Mouse (Mus musculus) neural tube, embryonic 15.5 days (tissue): ENCODE measurements around the gene Tom1l2. TPM values are rescaled to one million over a fixed set of nuclear protein-coding genes. Genes with fewer than 3 reads are reported as not detected.
A peak's percentile ranks its signal among the peaks of the same experiment; 100 is the strongest.

Experiments used
- ATAC-seq: fragments of 200-750 bp; cut with Nextera tagmentation; 2 replicates; pipeline ENCODE4 v1.8.0; 2017; ENCODE audit warnings: mild to moderate bottlenecking, moderate TSS enrichment, moderate library complexity; ENCODE audit not compliant: low FRiP score
- H3K27ac ChIP-seq: fragments of 300-500 bp; sonication (generic); replicated peaks from 2 replicates; pipeline ENCODE4 v1.5.1; 2015; ENCODE audit warnings: mild to moderate bottlenecking, inconsistent platforms
- H3K27me3 ChIP-seq: fragments of 300-500 bp; sonication (generic); replicated peaks from 2 replicates; pipeline ENCODE4 v1.6.1; 2015; ENCODE audit warnings: inconsistent platforms
- H3K36me3 ChIP-seq: fragments of 300-500 bp; sonication (generic); 2 replicates; pipeline ENCODE4 v1.6.1; 2015; ENCODE audit warnings: inconsistent platforms
- H3K4me1 ChIP-seq: fragments of 300-500 bp; sonication (generic); 2 replicates; pipeline ENCODE4 v1.6.1; 2015; ENCODE audit warnings: inconsistent platforms
- H3K4me2 ChIP-seq: fragments of 300-500 bp; sonication (generic); 2 replicates; pipeline ENCODE4 v1.6.1; 2015; ENCODE audit warnings: inconsistent platforms, mild to moderate bottlenecking, moderate library complexity
- H3K4me3 ChIP-seq: fragments of 300-500 bp; sonication (generic); replicated peaks from 2 replicates; pipeline ENCODE4 v1.5.1; 2015; ENCODE audit warnings: mild to moderate bottlenecking, inconsistent platforms
- H3K9ac ChIP-seq: fragments of 300-500 bp; sonication (generic); replicated peaks from 2 replicates; pipeline ENCODE4 v1.6.1; 2015; ENCODE audit warnings: mild to moderate bottlenecking, inconsistent platforms
- H3K9me3 ChIP-seq: fragments of 300-500 bp; sonication (generic); replicated peaks from 2 replicates; pipeline ENCODE4 v1.6.1; 2016; ENCODE audit warnings: inconsistent platforms
- WGBS: fragments of 180-500 bp; shearing (Covaris S2); methylation state at CpG from one replicate; pipeline ENCODE4 v1.1.7; 2015; ENCODE audit warnings: mixed read lengths; 5-methylcytosine and 5-hydroxymethylcytosine counted together
- polyA plus RNA-seq: library from polyadenylated mRNA; unstranded; fragments of >200 nt; fragmentation: Nextera tagmentation; extraction: Ambion mirVana; gene quantifications from 2 replicates; pipeline ENCODE4 v1.2.1, GENCODE M21; 2015

Tom1l2 gene
- polyA plus RNA-seq, 1 experiment from 2014 or later = 68.9 TPM

DNA sequence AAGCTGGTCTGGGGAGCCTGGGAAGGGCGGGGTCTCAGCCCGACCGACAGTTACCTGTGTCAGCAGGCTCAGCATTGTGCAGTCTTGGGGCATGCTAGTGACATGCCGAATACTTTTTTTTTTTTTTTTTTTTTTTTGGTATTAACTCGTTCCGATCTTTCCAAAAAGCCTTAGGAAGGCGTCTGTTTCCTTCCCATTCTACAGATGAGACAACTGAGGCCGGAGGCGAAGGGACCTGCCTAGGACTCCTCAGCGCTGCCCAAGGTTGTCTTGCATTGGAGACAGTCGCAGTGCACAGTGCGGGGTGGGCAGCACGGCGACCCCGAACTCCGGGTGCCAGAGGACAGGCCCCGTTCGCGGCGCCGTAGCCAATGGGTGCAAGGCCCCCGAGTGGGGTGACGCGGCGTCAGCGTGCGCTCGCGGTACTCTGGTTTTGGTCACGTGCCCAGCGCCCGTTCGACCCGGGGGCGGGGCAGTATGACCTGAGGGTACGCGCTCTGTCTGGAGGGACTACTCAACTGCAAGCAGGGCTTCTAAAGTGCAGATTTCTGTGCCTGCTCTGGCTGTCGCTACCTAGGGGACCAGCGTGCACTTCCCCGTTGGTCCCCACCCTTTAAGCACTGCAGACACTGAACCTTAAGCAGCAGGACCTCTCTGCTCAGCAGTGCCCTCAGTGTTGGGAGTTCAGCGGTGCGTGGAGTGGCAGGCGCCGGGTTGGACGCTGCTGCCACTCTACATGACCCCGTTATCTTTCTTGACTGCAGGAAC, 130.1 kb downstream of the Tom1l2 start, which contains the start of gene Srebf1:
Srebf1 (minus strand) TSS at position 113 of the 768 bp plus-strand sequence.
- H3K9me3 ChIP-seq = no peaks in the 10 kb centered on the region
- H3K36me3 ChIP-seq = no peaks in the 10 kb centered on the region
- WGBS = 5% methylated on average over 46 of the region's 46 CpGs
- H3K27me3 ChIP-seq = no peaks in the 10 kb centered on the region
- ATAC-seq = peak; percentile 66
- H3K4me3 ChIP-seq = peak within 1 kb of the TSS; percentile 35
- H3K4me1 ChIP-seq = peaks cover 36% of the 10 kb centered on the region
- peak within 1 kb of the TSS; percentile 72 for H3K4me2 ChIP-seq
- H3K27ac ChIP-seq = peak within 1 kb of the TSS; percentile 81
- H3K9ac ChIP-seq = peak within 1 kb of the TSS; percentile 26

DNA sequence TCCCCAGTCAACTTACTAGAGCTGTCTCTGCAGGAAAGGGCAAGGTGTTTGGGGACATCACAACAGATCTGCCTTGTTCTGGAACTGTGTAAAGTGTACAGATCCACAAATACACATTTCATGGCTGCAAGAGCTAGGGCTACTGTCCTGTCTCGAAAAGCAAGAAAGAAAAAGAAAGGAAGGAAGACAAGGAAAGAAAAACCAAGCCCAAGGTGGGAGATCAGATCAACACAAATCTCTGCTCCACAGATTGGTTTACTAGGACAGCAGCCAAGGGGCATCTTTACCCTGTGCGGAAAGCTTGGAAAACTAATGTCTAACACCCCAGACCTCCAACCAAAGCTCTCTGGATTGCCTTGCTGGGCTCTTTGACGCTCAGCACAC, 130.6 kb downstream of the Tom1l2 start:
- WGBS = 49% methylated on average over 3 of the region's 3 CpGs
- Histone ChIP-seq H3K27ac (peak overlapping the region; percentile 81), H3K4me3 (peak overlapping the region; percentile 35; the same call in 1 of the 2 replicates), H3K9me3 (no peaks in the 10 kb centered on the region), H3K4me1 (peaks cover 40% of the 10 kb centered on the region), H3K9ac (no peak overlapping the region), H3K27me3 (no peaks in the 10 kb centered on the region), H3K4me2 (peak overlapping the region; percentile 72), H3K36me3 (no peaks in the 10 kb centered on the region)
- ATAC-seq = no peak

DNA sequence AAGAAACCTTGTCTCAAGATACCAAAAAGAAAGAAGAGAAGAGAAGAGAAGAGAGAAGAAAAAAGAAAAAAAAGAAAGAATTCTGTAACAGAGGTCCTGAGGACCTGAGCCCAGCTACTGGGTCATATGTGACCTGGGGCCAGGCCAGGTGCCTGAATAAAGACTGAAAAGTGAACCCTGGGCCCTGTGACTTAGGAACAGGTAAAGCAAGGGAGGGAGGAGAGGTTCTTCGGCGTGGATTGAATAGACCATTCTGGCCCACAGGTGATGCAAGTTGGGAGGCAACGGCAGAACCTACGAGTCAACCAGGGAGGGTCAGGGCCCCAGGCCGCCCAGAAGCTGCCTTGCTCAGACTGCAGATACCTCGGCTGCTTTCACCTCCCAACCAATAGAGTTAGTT, 131.3 kb downstream of the Tom1l2 start:
- no peak for ATAC-seq
- no peak overlapping the region for H3K4me2 ChIP-seq
- H3K9me3 ChIP-seq = no peaks in the 10 kb centered on the region
- H3K9ac ChIP-seq = no peak overlapping the region
- H3K27ac ChIP-seq = no peak overlapping the region
- H3K4me3 ChIP-seq = no peak overlapping the region
- no peaks in the 10 kb centered on the region for H3K36me3 ChIP-seq
- H3K4me1 ChIP-seq = peaks cover 47% of the 10 kb centered on the region
- no peaks in the 10 kb centered on the region for H3K27me3 ChIP-seq
- 89% methylated on average over 6 of the region's 6 CpGs for WGBS

- peak; percentile 79 for ATAC-seq
These were observed 132.4 kb downstream of the Tom1l2 start for GRCm38 (mm10) chr11:60220291-60220804.

GRCm38 (mm10) chr11:60219609-60220008, 133.1 kb downstream of the Tom1l2 start:
- Histone ChIP-seq H3K27ac (peak overlapping the region; percentile 70), H3K9me3 (no peaks in the 10 kb centered on the region), H3K27me3 (no peaks in the 10 kb centered on the region), H3K4me3 (peak overlapping the region; percentile 57), H3K4me2 (peak overlapping the region; percentile 68), H3K4me1 (peaks cover 51% of the 10 kb centered on the region), H3K36me3 (no peaks in the 10 kb centered on the region), H3K9ac (peak overlapping the region; percentile 52)
- no peak for ATAC-seq
- WGBS = 51% methylated on average over 8 of the region's 8 CpGs

More at GRCm38 (mm10) chr11:60220291-60220804, 132.4 kb downstream of the Tom1l2 start:
- under 1% methylated on average over 46 of the region's 46 CpGs for WGBS
- H3K27ac ChIP-seq = peak overlapping the region; percentile 70
- no peaks in the 10 kb centered on the region for H3K27me3 ChIP-seq
- peak overlapping the region; percentile 52 for H3K9ac ChIP-seq
- H3K4me3 ChIP-seq = peak overlapping the region; percentile 57
- no peaks in the 10 kb centered on the region for H3K9me3 ChIP-seq
- no peaks in the 10 kb centered on the region for H3K36me3 ChIP-seq
- H3K4me1 ChIP-seq = peaks cover 51% of the 10 kb centered on the region
- H3K4me2 ChIP-seq = peak overlapping the region; percentile 68

DNA sequence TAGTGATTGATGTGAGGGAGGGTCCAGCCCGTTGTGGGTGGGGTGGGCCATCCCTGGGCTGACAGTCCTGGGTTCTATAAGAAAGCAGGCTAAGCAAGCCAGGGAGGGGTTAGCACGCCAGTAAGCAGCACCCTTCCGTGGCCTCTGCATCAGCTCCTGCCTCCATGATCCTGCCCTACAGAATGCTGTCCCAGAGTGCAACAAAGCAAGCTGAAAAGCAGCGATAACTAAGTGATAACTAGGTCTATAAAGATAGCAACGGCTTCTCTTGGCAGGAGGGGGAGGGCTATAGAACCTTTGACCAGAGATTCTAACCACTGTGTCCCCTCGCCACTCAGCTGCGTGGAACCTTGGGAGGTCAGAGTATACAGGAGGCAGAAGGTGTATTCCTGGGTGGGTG, 135.2 kb downstream of the Tom1l2 start:
- Histone ChIP-seq H3K27me3 (no peaks in the 10 kb centered on the region), H3K4me2 (no peak overlapping the region), H3K4me3 (no peak overlapping the region), H3K27ac (no peak overlapping the region), H3K9ac (no peak overlapping the region), H3K4me1 (peaks cover 48% of the 10 kb centered on the region), H3K36me3 (no peaks in the 10 kb centered on the region), H3K9me3 (no peaks in the 10 kb centered on the region)
- ATAC-seq = no peak
- 85% methylated on average over 7 of the region's 7 CpGs for WGBS

GRCm38 (mm10) chr11:60216671-60217070, 136.0 kb downstream of the Tom1l2 start:
- H3K9me3 ChIP-seq = no peaks in the 10 kb centered on the region
- no peak overlapping the region for H3K4me2 ChIP-seq
- H3K27me3 ChIP-seq = no peaks in the 10 kb centered on the region
- H3K4me3 ChIP-seq = no peak overlapping the region
- no peaks in the 10 kb centered on the region for H3K36me3 ChIP-seq
- H3K9ac ChIP-seq = no peak overlapping the region
- WGBS = 52% methylated on average over 1 of the region's 1 CpGs
- no peak for ATAC-seq
- peaks cover 50% of the 10 kb centered on the region for H3K4me1 ChIP-seq
- no peak overlapping the region for H3K27ac ChIP-seq

DNA sequence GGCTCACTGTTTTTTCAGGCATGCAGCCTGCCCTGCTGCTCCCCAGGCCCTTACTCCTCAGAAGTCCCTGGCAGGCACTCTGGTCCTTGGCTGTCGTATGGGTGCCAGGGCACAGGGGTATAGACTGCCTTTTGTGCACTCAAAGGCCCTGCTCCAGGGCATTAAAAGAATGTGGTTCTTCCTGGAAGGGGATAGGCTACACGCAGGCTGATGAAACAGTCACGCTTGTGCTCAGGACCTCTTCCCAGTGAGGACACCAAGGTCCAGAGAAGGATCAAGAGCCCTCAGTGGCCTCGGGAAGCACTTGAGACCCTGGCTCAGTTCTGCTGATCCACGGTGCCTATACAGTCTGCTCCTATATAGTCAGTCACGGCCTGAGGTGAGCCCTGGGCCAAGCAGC, 139.4 kb downstream of the Tom1l2 start:
- Histone ChIP-seq H3K9me3 (no peaks in the 10 kb centered on the region), H3K9ac (no peak overlapping the region; the same call in 1 of the 2 replicates), H3K4me1 (peaks cover 60% of the 10 kb centered on the region), H3K27me3 (no peaks in the 10 kb centered on the region), H3K4me3 (no peak overlapping the region), H3K4me2 (no peak overlapping the region), H3K27ac (no peak overlapping the region; the same call in 1 of the 2 replicates), H3K36me3 (no peaks in the 10 kb centered on the region)
- ATAC-seq = no peak
- 65% methylated on average over 6 of the region's 6 CpGs for WGBS

DNA sequence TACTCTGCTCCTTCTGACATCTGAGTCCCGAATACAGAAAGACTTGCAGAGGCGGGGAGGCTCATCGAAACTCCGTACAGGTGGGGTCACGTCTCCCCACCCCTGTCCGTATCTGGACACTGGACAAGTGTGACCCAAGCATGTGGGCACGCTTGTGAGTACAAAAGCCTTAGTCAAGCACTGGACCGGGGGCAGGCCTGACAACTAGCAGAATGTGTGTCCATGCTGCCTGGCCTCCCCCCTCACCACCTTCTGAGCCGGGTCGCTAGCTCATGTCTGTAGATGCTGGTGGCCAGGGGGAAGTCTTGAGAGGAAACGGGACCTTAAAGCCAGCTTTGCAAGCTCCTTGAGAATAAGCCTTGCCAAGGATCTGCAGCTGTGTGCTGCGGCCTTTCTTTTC, 140.9 kb downstream of the Tom1l2 start:
- Histone ChIP-seq H3K27ac (0 out of 2 replicates have a peak overlapping the region, but pooled peaks have one; percentile 1), H3K36me3 (no peaks in the 10 kb centered on the region)

GRCm38 (mm10) chr11:60211152-60211551, 141.6 kb downstream of the Tom1l2 start:
- peak overlapping the region; percentile 82 for H3K27ac ChIP-seq
- H3K4me1 ChIP-seq = peaks cover 67% of the 10 kb centered on the region
- no peak overlapping the region for H3K9ac ChIP-seq
- peak overlapping the region; percentile 67; the same call in 1 of the 2 replicates for H3K4me2 ChIP-seq
- 52% methylated on average over 3 of the region's 3 CpGs for WGBS
- no peak overlapping the region for H3K4me3 ChIP-seq
- no peaks in the 10 kb centered on the region for H3K27me3 ChIP-seq
- no peaks in the 10 kb centered on the region for H3K9me3 ChIP-seq
- 0 out of 2 replicates have a peak, but pooled peaks cover 3% of the 10 kb centered on the region for H3K36me3 ChIP-seq
- no peak for ATAC-seq

More for the DNA sequence above, 140.9 kb downstream of the Tom1l2 start:
- Histone ChIP-seq H3K27me3 (no peaks in the 10 kb centered on the region), H3K4me2 (no peak overlapping the region), H3K4me3 (no peak overlapping the region), H3K9ac (no peak overlapping the region), H3K9me3 (no peaks in the 10 kb centered on the region), H3K4me1 (peaks cover 66% of the 10 kb centered on the region)
- no peak for ATAC-seq
- WGBS = 68% methylated on average over 12 of the region's 12 CpGs

- WGBS = under 1% methylated on average over 47 of the region's 47 CpGs
- Histone ChIP-seq H3K9me3 (no peaks in the 10 kb centered on the region), H3K9ac (peak overlapping the region; percentile 55), H3K36me3 (peaks cover 10% of the 10 kb centered on the region; the same call in 1 of the 2 replicates), H3K27me3 (no peaks in the 10 kb centered on the region), H3K4me1 (peaks cover 70% of the 10 kb centered on the region), H3K4me3 (peak overlapping the region; percentile 48), H3K4me2 (peak overlapping the region; percentile 67), H3K27ac (peak overlapping the region; percentile 82)
- ATAC-seq = peak; percentile 80
These were observed 142.4 kb downstream of the Tom1l2 start for GRCm38 (mm10) chr11:60210305-60210724.

GRCm38 (mm10) chr11:60209933-60210249, 142.8 kb downstream of the Tom1l2 start:
- 2% methylated on average over 2 of the region's 2 CpGs for WGBS
- H3K4me1 ChIP-seq = peaks cover 70% of the 10 kb centered on the region

More at GRCm38 (mm10) chr11:60209933-60210249, 142.8 kb downstream of the Tom1l2 start:
- no peaks in the 10 kb centered on the region for H3K27me3 ChIP-seq
- H3K9ac ChIP-seq = peak overlapping the region; percentile 55
- no peak for ATAC-seq
- peaks cover 14% of the 10 kb centered on the region; the same call in 1 of the 2 replicates for H3K36me3 ChIP-seq
- peak overlapping the region; percentile 67 for H3K4me2 ChIP-seq
- peak overlapping the region; percentile 48 for H3K4me3 ChIP-seq
- no peaks in the 10 kb centered on the region for H3K9me3 ChIP-seq
- peak overlapping the region; percentile 82 for H3K27ac ChIP-seq
